Mouse (Mus musculus): ENCODE results near the gene Fxr1. TPM values are rescaled to one million over a fixed set of nuclear protein-coding genes. Genes with fewer than 3 reads are reported as not detected.

Gene Fxr1
- polyA plus RNA-seq, 1 experiment from 2014 or later, result 59.4 TPM

- Histone ChIP-seq H3K4me3 (ENCODE audit: low read depth, low read length) (no peak overlapping the region), H3K27ac (ENCODE audit: low read length) (no peak overlapping the region), H3K9me3 (ENCODE audit: control insufficient read depth, low read depth, low read length) (no peaks in the 10 kb centered on the region), H3K9ac (replicated peaks; ENCODE audit: low read depth, low read length) (no peak overlapping the region), H3K36me3 (ENCODE audit: control insufficient read depth, insufficient read depth, low read length) (no peaks in the 10 kb centered on the region), H3K4me1 (ENCODE audit: control insufficient read depth, insufficient read depth, low read length) (no peaks in the 10 kb centered on the region), H3K27me3 (ENCODE audit: control insufficient read depth, insufficient read depth, low read length) (no peaks in the 10 kb centered on the region), H3K4me2 (replicated peaks; ENCODE audit: low read depth, low read length) (no peak overlapping the region)
- no peak for ATAC-seq (ENCODE audit: insufficient number of reproducible peaks, insufficient read depth, low FRiP score, low read depth)
- WGBS, result 65% methylated on average over 11 of the region's 11 CpGs
Measured at GRCm38 (mm10) chr3:34111941-34112685, 92.4 kb downstream of the Fxr1 start.

- no peak for ATAC-seq (ENCODE audit: insufficient number of reproducible peaks, insufficient read depth, low FRiP score, low read depth)
- 50% methylated on average over 6 of the region's 6 CpGs for WGBS
- H3K4me2 ChIP-seq (replicated peaks; ENCODE audit: low read depth, low read length), result no peak overlapping the region
- no peaks in the 10 kb centered on the region for H3K27me3 ChIP-seq (ENCODE audit: control insufficient read depth, insufficient read depth, low read length)
- no peak overlapping the region for H3K9ac ChIP-seq (replicated peaks; ENCODE audit: low read depth, low read length)
- H3K4me3 ChIP-seq (ENCODE audit: low read depth, low read length), result no peak overlapping the region
- H3K36me3 ChIP-seq (ENCODE audit: control insufficient read depth, insufficient read depth, low read length), result no peaks in the 10 kb centered on the region
- H3K27ac ChIP-seq (ENCODE audit: low read length), result no peak overlapping the region
- no peaks in the 10 kb centered on the region for H3K4me1 ChIP-seq (ENCODE audit: control insufficient read depth, insufficient read depth, low read length)
- H3K9me3 ChIP-seq (ENCODE audit: control insufficient read depth, low read depth, low read length), result no peaks in the 10 kb centered on the region
Measured at GRCm38 (mm10) chr3:34115806-34116205, 96.1 kb downstream of the Fxr1 start.

- Histone ChIP-seq H3K27ac (ENCODE audit: low read length) (no peak overlapping the region), H3K36me3 (ENCODE audit: control insufficient read depth, insufficient read depth, low read length) (no peaks in the 10 kb centered on the region), H3K4me3 (ENCODE audit: low read depth, low read length) (no peak overlapping the region), H3K27me3 (ENCODE audit: control insufficient read depth, insufficient read depth, low read length) (no peaks in the 10 kb centered on the region), H3K4me2 (replicated peaks; ENCODE audit: low read depth, low read length) (no peak overlapping the region), H3K9ac (replicated peaks; ENCODE audit: low read depth, low read length) (no peak overlapping the region), H3K4me1 (ENCODE audit: control insufficient read depth, insufficient read depth, low read length) (no peaks in the 10 kb centered on the region), H3K9me3 (ENCODE audit: control insufficient read depth, low read depth, low read length) (no peaks in the 10 kb centered on the region)
- ATAC-seq (ENCODE audit: insufficient number of reproducible peaks, insufficient read depth, low FRiP score, low read depth), result no peak
- WGBS, result 73% methylated on average over 4 of the region's 4 CpGs
Measured at GRCm38 (mm10) chr3:34119869-34120268, 100.1 kb downstream of the Fxr1 start.

Other genes with a start within 250 kb of the Fxr1 start
- 86.0 and 90.1 TPM in 2 replicates for gene Ttc14, start 220.1 kb upstream of the Fxr1 start, polyA plus RNA-seq (2014; fragmentation: Nextera tagmentation; extraction: Ambion mirVana)
- 5.9 and 6.9 TPM in 2 replicates for gene Ccdc39, start 175.6 kb upstream of the Fxr1 start, polyA plus RNA-seq (2014; fragmentation: Nextera tagmentation; extraction: Ambion mirVana)
- gene Dnajc19, start 61.4 kb downstream of the Fxr1 start, polyA plus RNA-seq (2014; fragmentation: Nextera tagmentation; extraction: Ambion mirVana), result 153 and 163 TPM in 2 replicates

All from stomach, embryonic 14.5 days (tissue).